Mouse (Mus musculus): ENCODE data around the gene AC124108.1. TPM values are rescaled to one million over a fixed set of nuclear protein-coding genes. Genes with fewer than 3 reads are reported as not detected.
A peak's percentile ranks its signal among the peaks of the same experiment; 100 is the strongest.

The AC124108.1 gene
- polyA plus RNA-seq, 2 experiments: 0.14 to 0.80 TPM

DNA sequence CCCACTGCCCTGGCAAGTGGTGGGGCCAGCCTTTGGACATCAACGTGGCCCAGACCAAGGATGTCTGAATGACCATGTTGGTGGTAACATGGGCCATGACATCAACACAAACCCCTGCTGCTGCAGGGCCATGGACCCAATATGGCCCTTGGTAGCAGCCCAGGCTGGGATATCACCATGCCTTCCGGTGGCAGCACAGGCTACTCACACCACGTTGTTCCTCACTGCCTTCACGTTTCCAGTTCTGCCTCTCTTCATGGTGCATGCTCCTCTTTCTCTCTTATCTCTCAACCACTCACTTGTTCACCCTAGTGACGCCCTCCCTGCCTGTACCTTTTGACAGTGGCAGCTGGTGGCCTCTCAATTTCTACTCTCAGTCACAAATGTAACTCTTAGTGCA lies 53.8 kb downstream of the AC124108.1 start:
- Histone ChIP-seq H3K9ac (ENCODE audit: low read depth, low read length, severe bottlenecking) (no peak overlapping the region), H3K4me2 (replicated peaks; ENCODE audit: low read depth, low read length, severe bottlenecking) (no peak overlapping the region), H3K27ac (replicated peaks; ENCODE audit: low read depth, low read length) (no peak overlapping the region), H3K4me1 (ENCODE audit: control insufficient read depth, insufficient read depth, low read length) (no peaks in the 10 kb centered on the region), H3K36me3 (ENCODE audit: control insufficient read depth, insufficient read depth, low read length) (no peaks in the 10 kb centered on the region), H3K4me3 (replicated peaks; ENCODE audit: low read length) (no peak overlapping the region), H3K9me3 (ENCODE audit: control insufficient read depth, low read length) (no peaks in the 10 kb centered on the region), H3K27me3 (ENCODE audit: control insufficient read depth, insufficient read depth, low read length) (no peaks in the 10 kb centered on the region)
- TF ChIP-seq POLR2A (IDR thresholded peaks at IDR 0.05; ENCODE audit: borderline replicate concordance, extremely low read depth, insufficient read depth, insufficient read length): no peak
- 69% methylated on average over 5 of the region's 5 CpGs for WGBS
- DNase-seq (ENCODE audit: low spot score) (no peak), ATAC-seq (ENCODE audit: low FRiP score, low read depth) (no peak)

DNA sequence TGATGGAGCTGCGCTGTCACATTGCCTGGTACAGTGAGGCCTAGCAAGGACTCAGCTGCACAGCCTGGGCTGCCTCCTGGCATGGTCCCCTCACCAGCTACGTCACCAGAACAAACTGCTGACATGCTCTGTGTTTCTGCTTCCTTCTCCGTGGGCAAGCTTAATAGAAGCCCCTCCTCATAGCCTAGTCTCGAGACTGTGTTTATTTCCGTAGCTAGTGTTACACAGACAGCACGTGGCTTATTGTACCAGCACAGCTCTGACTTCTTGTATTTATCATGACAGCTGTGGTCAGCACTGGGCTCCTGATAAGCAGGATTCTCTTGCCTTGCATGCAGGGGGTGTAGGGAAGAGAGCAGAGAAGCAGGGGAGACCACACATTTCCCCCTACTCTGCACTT lies 54.9 kb downstream of the AC124108.1 start:
- no peak for DNase-seq (ENCODE audit: low spot score)
- TF ChIP-seq POLR2A (IDR thresholded peaks at IDR 0.05; ENCODE audit: borderline replicate concordance, extremely low read depth, insufficient read depth, insufficient read length): no peak
- no peaks in the 10 kb centered on the region for H3K4me1 ChIP-seq (ENCODE audit: control insufficient read depth, insufficient read depth, low read length)
- ATAC-seq (ENCODE audit: low FRiP score, low read depth): no peak
- WGBS: 54% methylated on average over 6 of the region's 6 CpGs
- H3K9ac ChIP-seq (ENCODE audit: low read depth, low read length, severe bottlenecking): no peak overlapping the region
- no peaks in the 10 kb centered on the region for H3K27me3 ChIP-seq (ENCODE audit: control insufficient read depth, insufficient read depth, low read length)
- no peak overlapping the region for H3K27ac ChIP-seq (replicated peaks; ENCODE audit: low read depth, low read length)
- no peak overlapping the region for H3K4me3 ChIP-seq (replicated peaks; ENCODE audit: low read length)
- H3K36me3 ChIP-seq (ENCODE audit: control insufficient read depth, insufficient read depth, low read length): no peaks in the 10 kb centered on the region
- H3K9me3 ChIP-seq (ENCODE audit: control insufficient read depth, low read length): no peaks in the 10 kb centered on the region
- H3K4me2 ChIP-seq (replicated peaks; ENCODE audit: low read depth, low read length, severe bottlenecking): no peak overlapping the region

DNA sequence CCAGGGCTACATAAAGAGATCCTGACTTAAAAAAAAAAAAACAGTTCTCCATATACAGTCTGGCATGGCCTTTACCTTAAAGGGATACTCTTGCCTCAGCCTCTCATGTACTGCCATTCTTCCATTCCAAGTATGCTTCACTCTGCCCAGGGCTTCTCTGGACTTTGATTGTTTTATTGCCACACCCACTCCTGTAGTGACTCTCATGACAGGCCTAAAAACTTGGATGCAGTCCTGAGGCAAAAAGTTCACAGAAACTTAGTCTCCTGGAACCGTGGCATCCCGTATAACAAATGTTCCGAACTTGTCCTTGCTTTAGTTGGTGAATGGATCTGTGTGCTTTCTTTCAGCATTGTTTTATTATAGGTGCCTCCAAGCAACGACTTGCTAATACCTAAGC lies 55.4 kb downstream of the AC124108.1 start:
- TF ChIP-seq POLR2A (IDR thresholded peaks at IDR 0.05; ENCODE audit: borderline replicate concordance, extremely low read depth, insufficient read depth, insufficient read length): no peak
- 86% methylated on average over 4 of the region's 4 CpGs for WGBS
- no peak overlapping the region for H3K4me2 ChIP-seq (replicated peaks; ENCODE audit: low read depth, low read length, severe bottlenecking)
- ATAC-seq (ENCODE audit: low FRiP score, low read depth) (no peak), DNase-seq (ENCODE audit: low spot score) (no peak)
- H3K27ac ChIP-seq (replicated peaks; ENCODE audit: low read depth, low read length): no peak overlapping the region
- H3K9ac ChIP-seq (ENCODE audit: low read depth, low read length, severe bottlenecking): no peak overlapping the region
- H3K9me3 ChIP-seq (ENCODE audit: control insufficient read depth, low read length): no peaks in the 10 kb centered on the region
- H3K27me3 ChIP-seq (ENCODE audit: control insufficient read depth, insufficient read depth, low read length): no peaks in the 10 kb centered on the region
- no peak overlapping the region for H3K4me3 ChIP-seq (replicated peaks; ENCODE audit: low read length)
- no peaks in the 10 kb centered on the region for H3K4me1 ChIP-seq (ENCODE audit: control insufficient read depth, insufficient read depth, low read length)
- H3K36me3 ChIP-seq (ENCODE audit: control insufficient read depth, insufficient read depth, low read length): no peaks in the 10 kb centered on the region

DNA sequence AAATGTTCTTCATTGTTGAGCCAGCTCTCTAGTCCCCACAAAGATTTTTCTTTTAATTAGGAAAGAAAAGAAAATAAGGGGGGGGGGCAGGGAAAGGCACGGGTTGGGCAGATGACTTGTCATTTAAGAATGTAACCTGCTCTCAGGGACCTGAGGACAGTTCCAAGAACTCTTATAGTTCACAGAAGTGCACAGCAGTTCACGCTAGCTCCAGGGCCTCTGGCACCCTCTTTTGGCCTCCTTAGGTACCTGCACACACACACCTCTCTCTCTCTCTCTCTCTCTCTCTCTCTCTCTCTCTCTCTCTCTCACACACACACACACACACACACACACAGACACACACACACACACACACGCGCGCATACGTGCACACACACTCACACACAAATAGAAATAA lies 63.2 kb downstream of the AC124108.1 start:
- no peak for DNase-seq (ENCODE audit: low spot score)
- 85% methylated on average over 6 of the region's 6 CpGs for WGBS
- no peak for TF ChIP-seq POLR2A (IDR thresholded peaks at IDR 0.05; ENCODE audit: borderline replicate concordance, extremely low read depth, insufficient read depth, insufficient read length)

More for the DNA sequence above, 63.2 kb downstream of the AC124108.1 start:
- no peaks in the 10 kb centered on the region for H3K36me3 ChIP-seq (ENCODE audit: control insufficient read depth, insufficient read depth, low read length)
- no peak for ATAC-seq (ENCODE audit: low FRiP score, low read depth)
- no peaks in the 10 kb centered on the region for H3K9me3 ChIP-seq (ENCODE audit: control insufficient read depth, low read length)
- H3K27ac ChIP-seq (replicated peaks; ENCODE audit: low read depth, low read length): no peak overlapping the region
- no peak overlapping the region for H3K4me2 ChIP-seq (replicated peaks; ENCODE audit: low read depth, low read length, severe bottlenecking)
- no peaks in the 10 kb centered on the region for H3K4me1 ChIP-seq (ENCODE audit: control insufficient read depth, insufficient read depth, low read length)
- no peaks in the 10 kb centered on the region for H3K27me3 ChIP-seq (ENCODE audit: control insufficient read depth, insufficient read depth, low read length)
- no peak overlapping the region for H3K4me3 ChIP-seq (replicated peaks; ENCODE audit: low read length)
- H3K9ac ChIP-seq (ENCODE audit: low read depth, low read length, severe bottlenecking): no peak overlapping the region

MicroRNAs within 50 kb of the gene (microRNA counts, 519-probe panel; counts per million panel counts)
- not detected for microRNA mmu-miR-135b

Small RNA genes lying within 50 kb of the gene (microRNA-seq; reads per million reads assigned to microRNA genes)
- 170 reads per million, percentile 54 among the genes with 10 or more reads in this experiment for gene Mir135b

Other genes starting within 250 kb of the AC124108.1 start
- 9.9 and 13.1 TPM in 2 replicates for gene Slc45a3, start 228.5 kb upstream of the AC124108.1 start, polyA plus RNA-seq (2012; rRNA removed)
- gene Slc45a3, start 228.5 kb upstream of the AC124108.1 start, polyA plus RNA-seq (2014; fragmentation: Nextera tagmentation; extraction: Ambion mirVana): 10.5 and 11.1 TPM in 2 replicates
- gene Elk4, start 183.8 kb upstream of the AC124108.1 start, polyA plus RNA-seq (2012; rRNA removed): 26.8 and 30.0 TPM in 2 replicates
- 36.6 and 38.8 TPM in 2 replicates for gene Elk4, start 183.8 kb upstream of the AC124108.1 start, polyA plus RNA-seq (2014; fragmentation: Nextera tagmentation; extraction: Ambion mirVana)
- 1.1 and 1.3 TPM in 2 replicates for gene Mfsd4a, start 123.4 kb upstream of the AC124108.1 start, polyA plus RNA-seq (2012; rRNA removed)
- 12.3 and 15.3 TPM in 2 replicates for gene Mfsd4a, start 123.4 kb upstream of the AC124108.1 start, polyA plus RNA-seq (2014; fragmentation: Nextera tagmentation; extraction: Ambion mirVana)
- 8.5 and 9.2 TPM in 2 replicates for gene Cdk18, start 51.8 kb upstream of the AC124108.1 start, polyA plus RNA-seq (2012; rRNA removed)
- 2.5 and 3.7 TPM in 2 replicates for gene Cdk18, start 51.8 kb upstream of the AC124108.1 start, polyA plus RNA-seq (2014; fragmentation: Nextera tagmentation; extraction: Ambion mirVana)
- gene Lemd1, start within 50 bp of the AC124108.1 start, polyA plus RNA-seq (2012; rRNA removed): 0.94 and 1.3 TPM in 2 replicates
- gene Lemd1, start within 50 bp of the AC124108.1 start, polyA plus RNA-seq (2014; fragmentation: Nextera tagmentation; extraction: Ambion mirVana): 0.72 and 0.91 TPM in 2 replicates
- not detected in 2 replicates for gene Gm10188, start 38.3 kb downstream of the AC124108.1 start, polyA plus RNA-seq (2012; rRNA removed)
- not detected in 2 replicates for gene Gm10188, start 38.3 kb downstream of the AC124108.1 start, polyA plus RNA-seq (2014; fragmentation: Nextera tagmentation; extraction: Ambion mirVana)
- gene Klhdc8a, start 107.2 kb downstream of the AC124108.1 start, polyA plus RNA-seq (2012; rRNA removed): 0.10 and 0.12 TPM in 2 replicates
- gene Klhdc8a, start 107.2 kb downstream of the AC124108.1 start, polyA plus RNA-seq (2014; fragmentation: Nextera tagmentation; extraction: Ambion mirVana): 0.07 and 0.19 TPM in 2 replicates
- gene Nuak2, start 124.7 kb downstream of the AC124108.1 start, polyA plus RNA-seq (2012; rRNA removed): 1.7 and 2.2 TPM in 2 replicates
- 3.3 and 3.4 TPM in 2 replicates for gene Nuak2, start 124.7 kb downstream of the AC124108.1 start, polyA plus RNA-seq (2014; fragmentation: Nextera tagmentation; extraction: Ambion mirVana)
- gene Tmcc2, start 199.8 kb downstream of the AC124108.1 start, polyA plus RNA-seq (2012; rRNA removed): 18.0 and 24.2 TPM in 2 replicates
- gene Tmcc2, start 199.8 kb downstream of the AC124108.1 start, polyA plus RNA-seq (2014; fragmentation: Nextera tagmentation; extraction: Ambion mirVana): 9.1 and 9.3 TPM in 2 replicates
- 17.1 and 17.8 TPM in 2 replicates for gene Dstyk, start 226.1 kb downstream of the AC124108.1 start, polyA plus RNA-seq (2012; rRNA removed)
- gene Dstyk, start 226.1 kb downstream of the AC124108.1 start, polyA plus RNA-seq (2014; fragmentation: Nextera tagmentation; extraction: Ambion mirVana): 18.3 and 20.8 TPM in 2 replicates

Measured in limb, embryonic 14.5 days (tissue).